Comparison of ENCODE assay signal across 9 mouse cellular contexts in genomic region chr19:17333043-17333442, GRCm38 (mm10). TPM values are rescaled to one million over a fixed set of nuclear protein-coding genes. Genes with fewer than 3 reads are reported as not detected.
A peak's percentile ranks its signal among the peaks of the same experiment; 100 is the strongest.
DNase-seq lines count a peak whose midpoint lies in the region; ATAC-seq and TF ChIP-seq lines count a peak whose summit lies in the region.
"Had no signal": no experiment of that assay in that cellular context is flagged by ENCODE, and none has a peak within 500 bp of the region (broad histone marks: within the 10 kb centered on the region; RNA-seq: fewer than 3 reads in every experiment).

No protein-coding gene starts in this region.

- TF ChIP-seq EP300 in lung, postnatal 0 days (IDR thresholded peaks at IDR 0.05): no peak

- intact Hi-C loops in left cerebral cortex, postnatal 4 days (cut with DNase I): no loop called here
- intact Hi-C loops in left cerebral cortex, postnatal 25 days (cut with DNase I): no loop called here

- H3K27me3 ChIP-seq in heart, embryonic 11.5 days (ENCODE audit: control insufficient read depth, insufficient read depth, low read length): no peaks in the 10 kb centered on the region
- H3K27me3 ChIP-seq in lung, postnatal 0 days (replicated peaks; ENCODE audit: insufficient read depth, low read length): no peaks in the 10 kb centered on the region

- peak; percentile 32 for DNase-seq in left cerebral cortex, postnatal 4 days
- DNase-seq in left cerebral cortex, postnatal 25 days (ENCODE audit: low spot score in 2 of 2): no peak
- DNase-seq in cerebellum, postnatal 14 days: peak; percentile 24 to 52
- DNase-seq in lung, postnatal 0 days (ENCODE audit: low spot score): peak; percentile 56
- DNase-seq in gastrocnemius, adult 18-20 months (ENCODE audit: low spot score): no peak
- DNase-seq: midbrain, embryonic 14.5 days had no signal

- no peaks in the 10 kb centered on the region; the same call in 1 of the 2 replicates for H3K36me3 ChIP-seq in heart, embryonic 11.5 days (ENCODE audit: control insufficient read depth, insufficient read depth, low read length)
- H3K36me3 ChIP-seq in lung, postnatal 0 days (ENCODE audit: insufficient read depth, low read length): no peaks in the 10 kb centered on the region

- WGBS in heart, embryonic 11.5 days (ENCODE audit: insufficient replicate concordance): 35% methylated on average over 7 of the region's 7 CpGs
- 42% methylated on average over 7 of the region's 7 CpGs for WGBS in lung, postnatal 0 days

- no peaks in the 10 kb centered on the region for H3K9me3 ChIP-seq in heart, embryonic 11.5 days (replicated peaks; ENCODE audit: control insufficient read depth, low read length)
- H3K9me3 ChIP-seq in lung, postnatal 0 days (ENCODE audit: low read length): no peaks in the 10 kb centered on the region
- H3K9me3 ChIP-seq: G1E had no signal

- H3K4me1 ChIP-seq in heart, embryonic 11.5 days (ENCODE audit: control insufficient read depth, insufficient read depth, low read length): peaks cover 24% of the 10 kb centered on the region
- H3K4me1 ChIP-seq in lung, postnatal 0 days (ENCODE audit: insufficient read depth, low read depth, low read length): peaks cover 6% of the 10 kb centered on the region; the same call in 1 of the 2 replicates

- no peak overlapping the region for H3K9ac ChIP-seq in heart, embryonic 11.5 days (ENCODE audit: low read depth, low read length)
- H3K9ac ChIP-seq in lung, postnatal 0 days (replicated peaks; ENCODE audit: low read depth): no peak overlapping the region

- TF ChIP-seq CTCF in lung, postnatal 0 days (IDR thresholded peaks at IDR 0.05): no peak

- ATAC-seq in heart, embryonic 11.5 days (replicated peaks; ENCODE audit: insufficient number of reproducible peaks, low FRiP score, low TSS enrichment): peak; percentile 50
- ATAC-seq in lung, postnatal 0 days: peak; percentile 60
- ATAC-seq in frontal cortex, adult (ENCODE audit: low TSS enrichment): no peak

- no peak overlapping the region for H3K4me3 ChIP-seq in heart, embryonic 11.5 days (ENCODE audit: low read depth, low read length)
- no peak overlapping the region for H3K4me3 ChIP-seq in lung, postnatal 0 days (ENCODE audit: low read depth, low read length)

- H3K27ac ChIP-seq in heart, embryonic 11.5 days (ENCODE audit: low read depth, low read length): no peak overlapping the region
- H3K27ac ChIP-seq in lung, postnatal 0 days (ENCODE audit: low read length): no peak overlapping the region

- no peak overlapping the region for H3K4me2 ChIP-seq in heart, embryonic 11.5 days
- H3K4me2 ChIP-seq in lung, postnatal 0 days (replicated peaks; ENCODE audit: low read depth, low read length): no peak overlapping the region

RNA-seq across cellular contexts. Expression of gene Gcnt1, which starts 39.6 kb away (rescaled TPM):
- 1 to 10 TPM; 1.1 to 1.2 TPM for total RNA-seq in left cerebral cortex, postnatal 4 days (2021)
- 1 to 10 TPM; 2.0 to 2.3 TPM for total RNA-seq in left cerebral cortex, postnatal 25 days (2021)
- polyA plus RNA-seq in heart, embryonic 11.5 days (2014; fragmentation: Nextera tagmentation; extraction: Ambion mirVana): 11.2 and 12.8 TPM in 2 replicates
- 2.6 and 2.7 TPM in 2 replicates for polyA plus RNA-seq in lung, postnatal 0 days (2015; fragmentation: Nextera tagmentation; extraction: Ambion mirVana)
- total RNA-seq in gastrocnemius, adult 18-20 months (2021): under 1 TPM; 0.47 to 0.75 TPM

Comparison
In these comparisons a context has a peak if more than half of its experiments do, and no peak if none do; other contexts are left out.
1. DNase-seq: peak in left cerebral cortex, postnatal 4 days (single experiment), cerebellum, postnatal 14 days (2 of 2) and lung, postnatal 0 days (single experiment); none in left cerebral cortex, postnatal 25 days (0 of 2) and gastrocnemius, adult 18-20 months (single experiment).